Mouse (Mus musculus): ENCODE results near the gene Babam2. TPM values are rescaled to one million over a fixed set of nuclear protein-coding genes. Genes with fewer than 3 reads are reported as not detected.
A peak's percentile ranks its signal among the peaks of the same experiment; 100 is the strongest.
"Not testable (repeated sequence)": the region's sequence is repeated elsewhere in the genome, so short reads cannot be mapped to it uniquely, and the experiment has no call there.

Gene Babam2
- total RNA-seq, 2 experiments from 2014 or later: 45.3 to 49.2 TPM

DNA sequence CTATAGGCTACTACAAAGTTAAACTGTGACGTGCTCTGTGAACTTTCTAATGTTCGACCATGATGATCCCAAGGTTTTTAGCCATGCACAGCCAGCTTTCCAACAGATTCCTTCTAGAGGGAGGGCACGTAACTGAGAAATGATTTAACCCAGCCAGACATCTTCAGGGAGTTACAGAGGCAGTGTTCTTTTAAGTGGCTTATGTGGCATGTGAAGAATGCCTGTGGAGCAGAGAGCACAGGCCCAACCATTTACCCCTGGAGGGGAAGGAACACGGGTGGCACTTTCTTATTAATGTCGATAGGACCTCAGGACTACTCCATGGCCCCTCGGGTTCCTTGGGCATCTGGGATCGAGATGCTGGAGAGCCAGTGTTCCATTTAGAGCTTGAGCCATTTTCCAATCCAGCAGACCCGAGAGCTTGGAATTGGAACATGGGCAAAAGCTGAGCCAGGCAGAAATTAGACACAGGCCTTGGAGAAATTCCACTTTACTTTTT, 233.7 kb downstream of the Babam2 start:
- no peak for DNase-seq (ENCODE audit: low spot score in 2 of 2)

DNA sequence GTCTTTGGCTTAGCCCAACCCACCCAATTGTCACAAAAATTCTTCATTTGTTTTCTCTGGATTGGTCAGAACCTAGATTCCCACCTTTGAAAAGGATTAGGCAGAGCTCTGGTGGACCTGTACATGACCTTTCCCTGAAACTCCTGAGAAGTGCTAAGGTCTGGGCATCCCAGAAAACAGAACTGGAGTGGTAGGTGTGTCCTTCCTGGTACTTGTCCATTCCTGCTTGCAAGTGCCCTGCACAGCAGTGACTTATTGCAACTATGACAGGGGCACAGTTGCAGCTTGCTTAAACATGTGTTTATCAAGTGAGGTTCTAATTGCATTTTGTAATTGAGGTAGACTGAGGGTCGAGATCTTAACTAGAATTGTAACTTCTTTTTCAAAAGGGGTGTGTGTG, 234.2 kb downstream of the Babam2 start:
- no peak for DNase-seq (ENCODE audit: low spot score in 2 of 2)

DNA sequence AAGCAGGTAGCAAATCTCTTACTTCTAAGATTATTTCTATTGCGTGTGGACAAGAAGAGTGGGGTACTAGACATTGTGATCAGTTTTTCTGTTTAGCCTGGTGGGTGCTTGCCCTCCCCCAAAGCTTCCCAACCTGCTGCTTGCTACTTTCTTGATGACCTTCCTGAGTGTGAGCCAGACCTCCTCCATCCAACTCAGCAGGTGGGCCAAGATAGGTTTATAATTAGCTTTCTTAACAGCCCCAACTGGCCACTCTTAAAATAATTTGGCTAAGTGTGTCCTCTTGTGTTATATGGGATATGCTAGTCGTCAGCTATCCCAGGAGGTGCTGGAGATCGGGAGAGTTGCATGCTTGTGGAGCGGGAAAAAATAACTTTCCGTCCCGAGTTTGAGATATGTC, 235.8 kb downstream of the Babam2 start:
- DNase-seq (ENCODE audit: low spot score in 2 of 2): no peak

GRCm38 (mm10) chr5:31934397-31934796, 236.9 kb downstream of the Babam2 start:
- no peak for DNase-seq (ENCODE audit: low spot score in 2 of 2)

DNA sequence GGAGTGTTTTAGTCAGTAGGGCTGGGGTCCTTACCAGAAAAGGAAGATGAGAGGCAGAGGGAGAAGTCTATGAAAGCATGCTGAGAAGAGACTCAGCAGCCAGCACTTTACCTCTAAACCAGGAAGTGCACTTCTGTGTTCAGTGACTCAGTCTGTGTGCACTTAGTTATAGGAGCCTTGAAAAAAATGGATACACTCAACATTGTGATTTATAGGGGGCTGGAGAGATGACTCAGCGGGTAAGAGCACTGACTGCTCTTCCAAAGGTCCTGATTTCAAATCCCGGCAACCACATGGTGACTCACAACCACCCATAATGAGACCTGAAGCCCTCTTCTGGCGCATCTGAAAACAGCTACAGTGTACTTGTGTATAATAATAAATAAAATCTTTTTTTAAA, 238.5 kb downstream of the Babam2 start:
- no peak for DNase-seq (ENCODE audit: low spot score in 2 of 2)

GRCm38 (mm10) chr5:31936523-31936922, 239.0 kb downstream of the Babam2 start:
- DNase-seq (ENCODE audit: low spot score in 2 of 2): no peak

- no peak for DNase-seq (ENCODE audit: low spot score in 2 of 2)
Measured at GRCm38 (mm10) chr5:31940876-31941275, 243.4 kb downstream of the Babam2 start.

DNA sequence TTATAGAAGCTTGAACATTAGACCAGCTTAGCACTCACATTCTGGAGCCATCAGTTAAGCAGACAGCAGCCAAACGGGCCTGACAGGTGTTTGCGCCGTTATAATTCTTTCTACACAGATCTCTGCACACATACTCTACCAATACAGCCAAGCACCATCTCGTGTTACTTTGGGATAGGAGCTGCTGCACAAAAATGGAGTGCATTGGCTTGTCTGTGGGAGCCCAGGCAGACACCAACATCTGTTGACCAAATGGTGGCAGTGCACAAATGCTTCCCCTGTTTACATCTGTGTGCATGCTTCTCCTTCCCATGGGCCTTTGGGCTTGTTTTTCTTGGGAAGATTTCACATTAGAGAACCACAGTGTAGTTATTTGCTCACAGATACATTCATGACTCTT, 249.7 kb downstream of the Babam2 start:
- DNase-seq (ENCODE audit: low spot score in 2 of 2): peak in 1 of 2 experiments; percentile 11

- peak; percentile 36 to 72 for DNase-seq (ENCODE audit: low spot score in 2 of 2)
Measured at GRCm38 (mm10) chr5:31949389-31949788, 251.9 kb downstream of the Babam2 start.

DNA sequence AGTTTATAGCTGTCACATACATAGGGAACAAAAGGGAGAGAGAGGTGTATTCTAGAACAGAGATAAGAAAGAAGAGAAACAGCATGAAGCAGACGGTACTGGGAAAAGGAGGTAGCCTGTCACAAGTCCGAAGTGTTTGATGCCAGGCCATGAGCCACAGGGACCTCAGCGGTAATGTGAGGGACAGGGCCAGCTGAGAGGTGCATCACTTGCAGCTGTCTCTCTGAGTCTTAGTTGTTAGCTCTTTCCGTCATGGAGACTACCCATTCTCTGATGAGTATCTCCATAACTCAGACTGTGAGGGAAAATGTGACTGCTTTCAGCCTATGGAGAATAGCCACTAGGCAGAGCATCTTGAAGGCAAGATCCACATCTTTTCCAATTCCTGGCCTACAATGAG, 253.0 kb downstream of the Babam2 start:
- no peak for DNase-seq (ENCODE audit: low spot score in 2 of 2)

GRCm38 (mm10) chr5:31955184-31955583, 257.7 kb downstream of the Babam2 start:
- no peak for DNase-seq (ENCODE audit: low spot score in 2 of 2)

DNA sequence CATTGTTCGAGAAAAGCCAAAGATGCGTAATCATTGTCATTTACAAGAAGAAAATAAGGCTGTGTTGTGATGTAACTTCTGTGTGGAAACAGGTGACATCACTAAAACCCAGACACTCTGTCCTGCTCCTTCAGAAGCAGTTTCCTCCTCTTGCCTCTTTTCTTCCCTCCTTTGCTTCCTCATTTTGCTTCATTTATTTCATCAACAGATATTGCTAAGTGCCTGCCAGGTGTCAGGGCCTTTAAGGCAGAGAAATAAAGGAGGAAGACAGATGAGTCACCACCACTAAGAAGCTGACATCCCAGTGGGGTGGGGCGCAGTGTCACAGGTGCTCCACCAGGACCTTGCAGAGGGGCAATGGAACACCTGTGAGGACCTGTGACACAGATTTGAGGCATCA, 258.9 kb downstream of the Babam2 start:
- DNase-seq (ENCODE audit: low spot score in 2 of 2): no peak

DNA sequence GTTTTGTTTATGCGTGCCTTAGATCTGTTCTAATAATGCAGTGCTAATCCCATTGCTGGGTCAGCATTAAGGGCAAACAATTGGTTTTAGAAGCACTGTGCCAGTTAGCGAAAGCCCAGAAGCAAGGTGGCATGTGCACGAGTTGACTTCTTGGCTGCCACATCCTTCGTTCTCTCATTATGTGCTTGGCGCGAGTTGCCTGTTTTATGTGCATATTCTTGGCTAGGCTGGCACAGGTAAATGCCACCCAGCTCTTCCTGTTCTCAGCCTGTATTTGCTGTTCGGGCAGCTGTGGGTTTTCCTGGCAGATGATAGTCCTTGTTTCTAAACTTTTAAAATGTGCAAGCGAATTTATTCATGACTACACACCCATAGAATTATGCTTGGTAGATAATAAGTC, 262.4 kb downstream of the Babam2 start:
- DNase-seq (ENCODE audit: low spot score in 2 of 2): peak in 1 of 2 experiments; percentile 20

- DNase-seq (ENCODE audit: low spot score in 2 of 2): no peak
Measured at GRCm38 (mm10) chr5:31961423-31961822, 263.9 kb downstream of the Babam2 start.

GRCm38 (mm10) chr5:31962346-31962745, 264.9 kb downstream of the Babam2 start:
- DNase-seq (ENCODE audit: low spot score in 2 of 2): no peak

- no peak for DNase-seq (ENCODE audit: low spot score in 2 of 2)
Measured at GRCm38 (mm10) chr5:31963352-31963751, 265.9 kb downstream of the Babam2 start.

DNA sequence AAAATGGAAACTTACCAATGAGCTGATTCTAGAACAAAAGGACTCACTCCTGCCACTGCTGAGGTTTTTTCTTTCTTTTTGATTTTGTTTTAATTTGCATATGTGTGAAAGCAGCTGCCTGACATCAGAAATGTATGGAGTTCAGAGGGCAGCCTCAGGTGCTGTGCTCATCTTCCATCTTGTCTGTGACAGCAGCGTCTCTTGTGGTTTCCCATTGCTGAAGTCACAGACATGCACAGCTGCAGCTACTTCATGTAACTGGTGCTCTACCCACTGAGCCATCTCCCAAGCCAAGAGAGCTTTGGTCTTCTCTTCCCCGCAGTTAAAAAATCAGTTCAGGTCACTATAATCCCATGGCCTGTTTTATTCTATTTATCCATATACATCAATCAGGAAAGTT, 266.4 kb downstream of the Babam2 start:
- DNase-seq (ENCODE audit: low spot score in 2 of 2): no peak

DNA sequence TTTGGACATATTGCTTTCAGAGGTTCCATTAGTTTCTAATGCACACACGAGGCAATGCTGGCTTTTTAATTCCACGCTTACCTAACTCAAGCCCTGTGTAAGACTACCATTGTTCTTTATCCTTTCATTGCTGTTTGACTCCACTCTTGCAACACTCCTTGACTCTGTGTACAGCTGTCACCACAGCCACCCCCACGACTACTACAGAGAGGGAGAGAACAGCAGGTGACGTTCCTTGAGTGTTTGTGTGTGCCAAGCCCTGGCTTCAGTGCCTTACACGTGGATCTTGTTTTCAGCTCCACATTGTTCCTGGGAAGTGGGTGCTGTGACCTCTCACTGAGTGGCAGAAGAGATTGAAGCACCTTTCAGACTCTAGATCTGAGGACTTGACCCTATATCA, 269.3 kb downstream of the Babam2 start:
- DNase-seq (ENCODE audit: low spot score in 2 of 2): no peak

GRCm38 (mm10) chr5:31967526-31967925, 270.0 kb downstream of the Babam2 start:
- DNase-seq (ENCODE audit: low spot score in 2 of 2): no peak

- no peak for DNase-seq (ENCODE audit: low spot score in 2 of 2)
Measured at GRCm38 (mm10) chr5:31968046-31968506, 270.6 kb downstream of the Babam2 start.

DNA sequence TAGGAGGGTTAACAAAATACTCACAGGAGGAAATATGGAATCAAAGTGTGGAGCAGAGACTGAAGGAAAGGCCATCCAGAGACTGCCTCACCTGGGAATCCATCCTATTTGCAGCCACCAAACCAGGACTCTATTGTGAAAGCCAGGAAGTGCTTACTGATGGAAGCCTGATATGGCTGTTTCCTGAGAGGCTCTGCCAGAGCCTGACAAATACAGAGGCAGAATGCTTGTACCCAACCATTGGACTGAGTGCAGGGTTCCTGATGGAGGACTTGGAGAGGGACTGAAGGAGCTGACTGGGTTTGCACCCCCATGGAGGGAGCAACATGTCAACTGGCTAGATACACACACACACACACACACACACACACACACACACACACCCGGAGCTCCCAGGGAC, 274.9 kb downstream of the Babam2 start:
- not testable (repeated sequence) for DNase-seq (ENCODE audit: low spot score in 2 of 2)

- DNase-seq (ENCODE audit: low spot score in 2 of 2): no peak
Measured at GRCm38 (mm10) chr5:31974614-31975168, 277.2 kb downstream of the Babam2 start.

DNA sequence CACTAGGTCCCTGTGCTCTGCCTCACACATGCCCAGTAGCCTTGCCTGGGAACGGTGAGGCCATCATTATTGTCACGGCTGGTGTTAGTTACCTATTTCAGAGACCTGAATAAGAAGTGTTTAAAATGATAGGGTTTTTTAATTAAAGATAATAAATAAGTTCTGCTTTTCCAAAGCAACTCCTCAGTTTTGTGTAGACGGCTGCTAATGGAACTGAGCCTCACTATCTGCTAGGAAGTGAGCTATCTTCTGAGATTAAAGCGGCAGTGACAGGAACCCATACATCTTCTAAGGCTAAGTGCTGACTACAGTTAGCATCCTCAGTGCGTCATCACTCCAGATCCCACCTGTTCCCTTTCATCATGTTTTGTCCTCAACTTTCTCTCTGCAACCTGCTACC, 284.6 kb downstream of the Babam2 start:
- no peak for DNase-seq (ENCODE audit: low spot score in 2 of 2)

DNA sequence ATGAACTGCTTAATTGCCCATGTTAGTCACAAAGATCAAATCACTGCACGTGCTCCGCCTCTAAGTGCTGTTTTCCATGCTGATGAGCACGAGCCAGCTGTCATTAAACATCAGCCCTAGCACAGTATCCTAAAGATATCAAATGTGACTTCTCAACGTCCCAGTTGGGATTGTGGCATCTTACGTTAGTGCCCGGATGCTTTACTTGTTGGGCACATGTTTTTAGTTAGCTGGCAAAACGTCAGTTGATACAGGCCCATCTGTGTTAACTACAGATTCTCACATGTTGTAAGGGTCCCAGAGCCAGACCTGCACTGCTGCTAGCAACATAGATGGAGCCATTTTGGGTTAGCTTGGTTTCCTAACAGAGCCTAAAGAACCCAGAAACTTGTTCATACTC, 285.7 kb downstream of the Babam2 start:
- no peak for DNase-seq (ENCODE audit: low spot score in 2 of 2)
